Mouse (Mus musculus) hindbrain, postnatal 0 days (tissue): ENCODE measurements around the gene Il5ra. TPM values are rescaled to one million over a fixed set of nuclear protein-coding genes. Genes with fewer than 3 reads are reported as not detected.

Source experiments
- ATAC-seq: fragments of 200-750 bp; cut with Nextera tagmentation; 2 replicates; pipeline ENCODE4 v1.8.0; 2017; ENCODE audit warnings: mild to moderate bottlenecking, moderate TSS enrichment, moderate library complexity
- DNase-seq: peaks from one replicate; pipeline ENCODE4 v3.0.0-alpha.2; 2015; ENCODE audit warnings: low spot score
- H3K27ac ChIP-seq: fragments of 300-500 bp; sonication (generic); 2 replicates; pipeline ENCODE4 v1.5.1; 2014; ENCODE audit warnings: mild to moderate bottlenecking
- H3K27me3 ChIP-seq: fragments of 300-500 bp; sonication (generic); 2 replicates; pipeline ENCODE4 v1.6.1; 2014; ENCODE audit warnings: low read length, mixed read lengths; ENCODE audit not compliant: insufficient read depth
- H3K36me3 ChIP-seq: fragments of 300-500 bp; sonication (generic); 2 replicates; pipeline ENCODE4 v1.6.1; 2014; ENCODE audit warnings: low read length, mixed read lengths; ENCODE audit not compliant: insufficient read depth
- H3K4me1 ChIP-seq: fragments of 300-500 bp; sonication (generic); 2 replicates; pipeline ENCODE4 v1.6.1; 2014; ENCODE audit warnings: antibody characterized with exemption, low read length, mixed read lengths; ENCODE audit not compliant: insufficient read depth
- H3K4me2 ChIP-seq: fragments of 300-500 bp; sonication (generic); 2 replicates; pipeline ENCODE4 v1.6.1; 2014; ENCODE audit warnings: low read depth, mild to moderate bottlenecking, low read length, moderate library complexity, mixed read lengths
- H3K4me3 ChIP-seq: fragments of 300-500 bp; sonication (generic); 2 replicates; pipeline ENCODE4 v1.5.1; 2014; ENCODE audit warnings: low read length
- H3K9ac ChIP-seq: fragments of 300-500 bp; sonication (generic); replicated peaks from 2 replicates; pipeline ENCODE4 v1.6.1; 2014; ENCODE audit warnings: mild to moderate bottlenecking, low read length, moderate library complexity, mixed read lengths
- H3K9me3 ChIP-seq: fragments of 300-500 bp; sonication (generic); 2 replicates; pipeline ENCODE4 v1.6.1; 2016; ENCODE audit warnings: low read length, mixed read lengths
- CTCF ChIP-seq: IDR thresholded peaks from 2 replicates; pipeline ENCODE4 v1.5.1; 2016; ENCODE audit warnings: antibody characterized with exemption, control low read depth, low read depth
- WGBS: fragments of 180-500 bp; shearing (Covaris S2); extraction: QIAGEN DNeasy Blood & Tissue Kit; methylation state at CpG from one replicate; pipeline ENCODE4 v1.1.7; 2014; 5-methylcytosine and 5-hydroxymethylcytosine counted together
- polyA plus RNA-seq: library from polyadenylated mRNA; unstranded; fragments of >200 nt; fragmentation: Nextera tagmentation; extraction: Ambion mirVana; gene quantifications from 2 replicates; pipeline ENCODE4 v1.2.1, GENCODE M21; 2015
- total RNA-seq: library from RNA; depleted of rRNA; stranded (reverse); fragments of >200 nt; gene quantifications from 2 replicates; pipeline ENCODE4 v1.2.3, GENCODE M21; 2014; rRNA removed

The Il5ra gene
- total and polyA plus RNA-seq, 2 experiments from 2014 or later, result not detected

DNA sequence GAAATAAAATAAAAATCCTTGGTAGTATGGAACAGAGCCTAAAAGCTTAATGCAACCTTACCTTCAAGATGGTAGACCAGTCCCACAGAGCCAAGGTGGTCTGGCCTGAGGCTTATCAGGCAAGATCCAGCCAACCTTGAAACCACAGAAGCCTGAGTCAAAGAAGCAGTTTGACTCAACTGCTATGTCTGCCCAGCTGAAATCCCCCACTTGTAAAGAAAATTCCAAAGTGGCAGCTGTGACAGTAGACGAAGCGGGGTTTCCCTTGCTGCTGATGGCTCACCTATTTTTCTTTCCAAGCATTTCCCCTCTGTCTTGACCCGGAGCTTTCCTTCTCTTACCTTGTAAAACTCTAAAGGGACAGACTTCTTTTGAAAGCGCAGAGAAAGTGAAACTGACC, 23.2 kb downstream of the Il5ra start:
- TF ChIP-seq CTCF, result no peak
- H3K36me3 ChIP-seq, result no peaks in the 10 kb centered on the region
- no peak for ATAC-seq
- H3K27ac ChIP-seq, result no peak overlapping the region
- H3K4me2 ChIP-seq, result no peak overlapping the region
- no peaks in the 10 kb centered on the region for H3K4me1 ChIP-seq
- DNase-seq, result no peak
- no peak overlapping the region for H3K9ac ChIP-seq
- H3K4me3 ChIP-seq, result no peak overlapping the region
- H3K9me3 ChIP-seq, result no peaks in the 10 kb centered on the region
- no peaks in the 10 kb centered on the region for H3K27me3 ChIP-seq
- 94% methylated on average over 4 of the region's 4 CpGs for WGBS

DNA sequence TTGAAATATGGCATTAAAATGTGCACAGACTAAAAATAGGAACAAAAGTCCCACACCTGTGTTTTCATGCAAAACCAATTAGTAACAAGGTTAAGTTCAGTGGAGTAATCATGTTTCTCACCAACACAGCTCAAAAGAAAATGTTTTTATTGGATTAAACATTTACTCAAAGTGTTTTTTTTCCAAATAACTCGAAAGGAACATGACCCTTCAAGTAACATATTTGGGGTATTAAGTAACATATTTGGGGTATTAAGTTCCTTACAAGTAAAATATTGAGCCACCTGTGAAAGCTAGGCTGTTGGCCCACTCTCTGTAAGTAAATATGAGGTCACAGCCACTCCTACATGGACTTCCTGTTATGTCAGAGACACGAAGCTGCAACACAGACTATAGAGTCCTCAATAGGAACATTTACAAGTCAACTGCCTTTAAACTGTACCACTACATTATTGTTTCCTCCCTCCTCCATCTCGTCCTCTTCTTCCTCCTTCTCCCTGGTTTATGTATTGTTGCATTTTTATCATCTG, 43.3 kb downstream of the Il5ra start:
- ATAC-seq (no peak), DNase-seq (no peak)
- TF ChIP-seq CTCF, result no peak
- H3K36me3 ChIP-seq, result no peaks in the 10 kb centered on the region
- H3K4me3 ChIP-seq, result no peak overlapping the region
- no peaks in the 10 kb centered on the region for H3K9me3 ChIP-seq
- no peaks in the 10 kb centered on the region for H3K4me1 ChIP-seq
- WGBS, result 70% methylated on average over 3 of the region's 3 CpGs
- H3K4me2 ChIP-seq, result no peak overlapping the region
- H3K9ac ChIP-seq, result no peak overlapping the region
- H3K27me3 ChIP-seq, result no peaks in the 10 kb centered on the region
- no peak overlapping the region for H3K27ac ChIP-seq

DNA sequence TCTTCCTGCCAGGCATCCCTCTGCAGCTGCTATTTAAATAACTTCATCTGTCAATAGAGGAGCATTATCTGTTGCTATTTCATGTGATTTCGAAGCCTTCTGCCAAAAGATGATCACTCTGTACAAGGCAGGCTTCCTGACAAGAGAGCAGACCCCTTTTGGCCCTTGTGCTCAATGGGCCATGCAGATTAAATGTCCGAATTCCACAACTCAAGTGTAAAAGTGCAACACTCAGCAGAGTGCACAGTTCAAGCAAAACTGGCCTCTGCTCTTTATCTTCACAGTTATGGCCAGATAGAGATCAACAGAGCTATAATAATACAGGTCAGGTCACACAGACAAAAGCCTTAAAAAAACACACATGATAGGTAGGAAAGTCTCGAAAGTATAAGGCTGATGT, 46.9 kb downstream of the Il5ra start:
- WGBS, result 60% methylated on average over 3 of the region's 3 CpGs
- TF ChIP-seq CTCF, result no peak
- Histone ChIP-seq H3K4me1 (no peaks in the 10 kb centered on the region), H3K27ac (no peak overlapping the region), H3K4me2 (no peak overlapping the region), H3K9me3 (no peaks in the 10 kb centered on the region), H3K9ac (no peak overlapping the region), H3K27me3 (no peaks in the 10 kb centered on the region), H3K36me3 (no peaks in the 10 kb centered on the region), H3K4me3 (no peak overlapping the region)
- ATAC-seq, result no peak
- DNase-seq, result no peak

DNA sequence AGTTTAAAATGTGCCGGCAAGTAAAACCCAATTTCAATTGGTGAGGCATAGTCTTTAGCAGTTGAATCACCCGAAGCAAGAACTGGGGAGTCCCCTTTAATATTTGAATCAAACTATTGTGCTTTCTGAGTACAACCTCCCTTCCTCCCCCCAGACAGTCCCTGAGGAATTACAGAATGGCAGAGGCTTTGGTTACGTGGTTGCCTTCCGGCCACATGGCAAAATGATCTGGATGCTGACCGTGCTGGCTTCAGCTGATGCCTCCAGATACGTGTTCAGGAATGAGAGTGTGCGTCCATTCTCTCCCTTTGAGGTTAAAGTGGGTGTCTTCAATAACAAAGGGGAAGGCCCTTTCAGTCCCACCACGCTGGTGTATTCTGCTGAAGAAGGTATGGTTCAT, 73.3 kb downstream of the Il5ra start:
- Histone ChIP-seq H3K27ac (no peak overlapping the region), H3K36me3 (no peaks in the 10 kb centered on the region), H3K4me1 (no peaks in the 10 kb centered on the region), H3K27me3 (no peaks in the 10 kb centered on the region), H3K4me2 (no peak overlapping the region), H3K4me3 (no peak overlapping the region), H3K9ac (no peak overlapping the region), H3K9me3 (no peaks in the 10 kb centered on the region)
- ATAC-seq, result no peak
- no peak for DNase-seq
- no peak for TF ChIP-seq CTCF
- 81% methylated on average over 8 of the region's 8 CpGs for WGBS

DNA sequence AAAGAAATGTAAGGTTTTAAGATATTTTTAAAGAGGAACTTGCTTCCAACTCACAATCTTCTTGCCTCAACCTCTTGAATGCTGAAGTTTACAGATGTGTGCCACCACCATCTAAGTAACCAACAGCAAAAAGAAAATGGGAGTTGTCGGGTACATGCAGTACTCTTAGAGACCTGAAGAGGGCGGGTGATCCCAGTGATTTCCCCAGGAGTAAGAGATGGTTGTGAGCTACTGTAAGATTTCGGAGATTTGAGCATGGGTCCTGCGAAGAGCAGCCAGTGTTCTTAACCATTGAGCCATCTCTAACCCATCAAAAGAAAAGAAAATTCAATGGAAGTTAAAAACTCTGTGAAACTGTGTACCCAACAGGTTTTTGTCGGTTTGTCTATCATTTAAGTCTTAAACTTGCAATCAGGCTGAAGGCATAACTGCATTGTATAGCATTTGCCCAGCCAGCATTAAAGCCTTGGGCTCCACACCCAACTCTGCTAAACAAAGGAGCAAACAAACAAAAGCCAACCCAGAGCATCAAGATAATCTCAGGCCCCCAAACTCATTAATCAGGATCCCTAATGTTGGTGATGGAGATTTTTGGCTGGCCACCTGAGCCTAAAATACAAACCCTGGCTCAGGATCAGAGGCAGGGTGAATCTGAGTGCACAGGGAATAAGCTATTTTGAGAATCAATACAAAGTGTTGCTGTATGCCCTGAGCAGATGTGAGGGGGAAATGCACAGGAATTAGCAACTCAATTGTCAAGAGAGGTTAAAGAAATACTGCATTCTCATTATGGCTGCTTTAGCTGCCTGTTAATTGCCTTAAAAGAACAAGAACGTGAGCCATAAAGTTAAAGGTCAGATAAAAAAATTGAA, 84.8 kb downstream of the Il5ra start:
- Histone ChIP-seq H3K27me3 (no peaks in the 10 kb centered on the region), H3K36me3 (no peaks in the 10 kb centered on the region), H3K9me3 (no peaks in the 10 kb centered on the region), H3K27ac (no peak overlapping the region), H3K4me1 (no peaks in the 10 kb centered on the region), H3K4me3 (no peak overlapping the region), H3K9ac (no peak overlapping the region), H3K4me2 (no peak overlapping the region)
- TF ChIP-seq CTCF, result peak; percentile 65
- WGBS, result 34% methylated on average over 6 of the region's 6 CpGs
- DNase-seq (no peak), ATAC-seq (0 out of 2 replicates have a peak, but pooled peaks have one; percentile 43)

Other genes with a start within 250 kb of the Il5ra start
- 27.8 and 33.9 TPM in 2 replicates for gene Trnt1, start 20.1 kb upstream of the Il5ra start, total RNA-seq
- 56.6 and 56.7 TPM in 2 replicates for gene Trnt1, start 20.1 kb upstream of the Il5ra start, polyA plus RNA-seq
- gene Crbn, start 51.0 kb upstream of the Il5ra start, total RNA-seq, result 41.5 and 48.8 TPM in 2 replicates
- 53.1 and 55.5 TPM in 2 replicates for gene Crbn, start 51.0 kb upstream of the Il5ra start, polyA plus RNA-seq